Mouse (Mus musculus) spleen, adult 12 weeks (tissue): ENCODE data around the gene Slamf7.

Experiments
- DNase-seq: peaks from one replicate; pipeline ENCODE4 v3.0.0; 2022; ENCODE audit warnings: low spot score

Gene Slamf7

DNA sequence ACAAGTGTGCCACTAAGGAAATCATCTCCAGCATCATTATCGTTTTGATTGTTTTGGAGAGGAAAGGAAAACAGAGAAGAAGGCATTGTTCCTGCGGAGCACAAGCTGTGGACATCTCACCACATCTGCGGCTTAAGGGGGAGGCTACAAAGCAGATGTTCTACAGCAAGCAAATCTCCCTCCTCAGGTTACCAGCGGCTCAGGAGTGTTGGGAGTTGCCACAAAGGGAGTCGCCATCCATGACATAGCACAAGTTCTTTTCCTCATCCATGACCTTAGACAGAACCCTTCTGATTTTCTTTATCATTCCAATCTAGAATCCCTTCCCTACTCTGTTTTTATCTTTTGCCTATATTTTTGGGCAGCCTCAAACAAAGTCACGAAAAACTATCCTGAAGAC lies 17.1 kb downstream of the Slamf7 start:
- no peak for DNase-seq

- no peak for DNase-seq
These were observed 21.4 kb downstream of the Slamf7 start for GRCm38 (mm10) chr1:171631447-171631846.

- DNase-seq = no peak
These were observed 21.9 kb downstream of the Slamf7 start for GRCm38 (mm10) chr1:171630912-171631311.

DNA sequence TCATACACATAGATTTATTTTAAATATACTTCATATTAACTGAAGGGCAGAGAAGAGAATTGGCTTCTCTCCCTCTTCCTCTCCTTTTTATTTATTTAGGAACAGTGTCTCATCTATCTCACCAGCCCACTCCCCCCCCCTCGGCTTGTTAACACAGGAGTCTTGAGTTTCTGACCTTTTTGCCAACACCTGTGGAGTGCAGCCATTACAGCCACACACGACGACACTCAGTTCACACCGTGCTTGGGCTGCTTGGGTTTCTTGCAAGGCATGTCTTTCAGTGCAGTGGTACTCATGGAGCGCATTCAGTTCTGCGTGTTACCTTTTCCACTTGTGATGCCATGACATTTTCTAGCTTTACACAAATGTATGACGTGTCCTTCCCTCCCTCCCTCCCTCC lies 22.8 kb downstream of the Slamf7 start:
- no peak for DNase-seq

- no peak for DNase-seq
These were observed 23.7 kb downstream of the Slamf7 start for GRCm38 (mm10) chr1:171629168-171629567.

- no peak for DNase-seq
These were observed 25.0 kb downstream of the Slamf7 start for GRCm38 (mm10) chr1:171627801-171628200.

- DNase-seq = no peak
These were observed 32.7 kb downstream of the Slamf7 start for GRCm38 (mm10) chr1:171620091-171620490.

DNA sequence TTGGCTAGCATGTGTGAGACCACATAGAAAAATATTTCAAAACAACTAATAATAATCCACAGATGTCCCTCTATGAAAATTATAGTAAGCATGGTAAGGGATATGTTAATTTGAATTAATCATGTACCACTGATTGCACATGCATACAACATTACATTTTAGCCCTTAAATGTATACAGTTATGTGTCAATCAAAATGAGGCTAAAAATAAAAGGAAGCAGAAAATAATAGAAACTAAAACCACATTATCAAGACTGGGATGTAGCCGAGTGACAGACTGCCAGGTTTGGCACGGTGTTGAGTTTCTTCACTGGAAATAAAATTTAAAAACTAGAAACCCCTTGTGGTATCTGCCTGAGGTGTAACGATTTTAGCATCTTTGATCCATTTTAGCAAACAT lies 33.2 kb downstream of the Slamf7 start:
- DNase-seq = no peak

GRCm38 (mm10) chr1:171619001-171619400 lies 33.8 kb downstream of the Slamf7 start:
- peak; percentile 30 for DNase-seq

DNA sequence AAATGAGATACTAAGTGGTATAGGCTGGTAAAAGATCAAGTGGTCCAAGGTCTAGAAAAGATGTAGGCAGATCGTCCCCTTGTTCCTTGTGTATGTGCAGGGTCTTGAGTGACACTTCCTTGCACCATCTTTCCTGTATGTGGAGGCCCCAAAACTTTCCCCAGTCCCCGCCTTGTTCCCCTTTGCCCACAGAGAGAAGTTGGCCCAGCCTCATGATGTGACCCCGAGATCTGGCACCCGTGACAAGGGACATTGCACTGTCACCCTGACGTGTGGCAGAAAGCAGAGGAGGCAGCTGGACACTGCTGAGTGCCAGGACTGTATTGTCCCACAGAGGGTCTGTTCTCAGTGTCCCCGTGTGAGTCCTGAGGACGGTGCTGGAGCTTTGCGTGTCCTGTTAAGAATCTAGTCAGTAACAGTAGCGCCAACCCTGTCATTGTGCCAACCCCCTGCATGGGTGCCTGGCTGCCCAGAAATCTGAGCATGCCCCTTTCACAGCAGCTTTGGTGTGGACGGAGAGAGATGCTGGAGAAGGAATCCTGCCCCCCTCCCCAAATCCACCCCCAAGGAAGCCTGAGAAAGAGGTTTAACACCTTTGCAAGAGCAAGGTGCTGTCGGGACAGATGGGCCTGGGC lies 35.8 kb downstream of the Slamf7 start:
- DNase-seq = no peak

GRCm38 (mm10) chr1:171613962-171614361 lies 38.9 kb downstream of the Slamf7 start:
- DNase-seq = no peak

- DNase-seq = no peak
These were observed 42.1 kb downstream of the Slamf7 start for GRCm38 (mm10) chr1:171610781-171611180.

DNA sequence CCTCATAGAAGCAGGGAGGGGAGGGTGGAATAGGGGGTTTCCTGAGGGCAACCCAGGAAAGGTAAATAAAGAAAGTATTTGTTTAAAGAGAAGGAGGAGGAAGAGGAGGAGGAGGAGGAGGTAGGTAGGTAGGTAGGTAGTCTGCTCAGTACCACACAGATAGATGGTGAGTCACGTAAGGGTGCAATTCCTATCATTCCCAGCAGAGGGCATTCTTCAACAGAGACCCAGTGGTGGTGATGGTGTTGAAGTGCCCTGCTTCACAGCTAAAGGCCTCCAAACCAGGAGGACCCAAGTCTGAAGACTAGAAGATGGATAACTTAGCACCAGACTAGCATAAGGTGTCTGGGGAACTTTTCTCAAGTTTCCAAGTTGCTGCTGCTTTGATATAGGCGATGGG lies 42.8 kb downstream of the Slamf7 start:
- DNase-seq = no peak

- DNase-seq = peak; percentile 23
These were observed 45.7 kb downstream of the Slamf7 start, which contains the start of gene Ly9 for GRCm38 (mm10) chr1:171607176-171607575. Gene Ly9 (minus strand): TSS chr1:171607410.

- no peak for DNase-seq
These were observed 46.2 kb downstream of the Slamf7 start for GRCm38 (mm10) chr1:171606656-171607055.

GRCm38 (mm10) chr1:171604686-171605085 lies 48.1 kb downstream of the Slamf7 start:
- no peak for DNase-seq

- no peak for DNase-seq
These were observed 68.3 kb downstream of the Slamf7 start for GRCm38 (mm10) chr1:171584584-171584983.
